Mouse (Mus musculus) cerebellum, postnatal 10 days (tissue): ENCODE measurements around the gene Sema5b.

Experiments
- DNase-seq, 2 experiments: peaks; one replicate each; pipeline ENCODE4 v3.0.0; 2021; ENCODE audit warnings: mixed read lengths in 2 of 2

Sema5b gene

DNA sequence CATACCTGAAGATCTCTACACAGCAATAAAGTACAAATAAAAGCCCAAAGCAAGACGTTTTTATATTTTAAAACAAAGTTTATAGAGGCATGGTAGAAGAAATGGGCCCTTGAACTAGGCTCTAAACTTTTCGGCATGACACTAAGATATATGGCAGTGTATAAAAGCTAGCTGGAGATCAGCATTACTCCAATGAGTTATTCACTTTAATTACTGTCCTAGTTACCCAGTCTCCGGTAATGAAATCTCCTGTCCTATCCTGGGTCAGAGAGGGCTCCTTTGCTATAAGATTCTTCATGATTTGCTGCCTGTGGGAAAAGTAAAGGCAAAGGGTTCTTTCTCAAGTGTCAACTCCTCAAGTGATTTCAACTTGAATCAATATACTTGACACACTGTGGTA is 98.6 kb downstream of the Sema5b start:
- DNase-seq, result no peak

DNA sequence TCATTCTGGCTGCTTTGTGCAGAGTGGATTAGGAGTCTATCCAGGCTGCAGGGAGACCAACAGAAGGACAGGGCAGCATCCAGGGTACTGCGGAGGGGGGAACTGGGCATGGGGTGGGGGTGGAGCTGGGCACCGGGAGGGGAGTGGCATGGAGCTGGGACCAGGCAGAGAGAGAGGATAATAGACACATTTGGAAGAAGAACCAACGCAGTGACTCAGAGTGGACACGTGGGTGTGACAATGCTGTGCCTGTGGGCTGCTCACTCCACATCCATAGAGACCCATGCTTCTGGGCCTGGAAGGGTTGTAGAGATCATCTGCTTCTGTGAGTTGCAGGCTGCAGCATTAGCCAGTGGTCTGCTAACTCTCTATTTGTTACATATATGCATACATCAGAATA is 107.9 kb downstream of the Sema5b start:
- no peak for DNase-seq

DNA sequence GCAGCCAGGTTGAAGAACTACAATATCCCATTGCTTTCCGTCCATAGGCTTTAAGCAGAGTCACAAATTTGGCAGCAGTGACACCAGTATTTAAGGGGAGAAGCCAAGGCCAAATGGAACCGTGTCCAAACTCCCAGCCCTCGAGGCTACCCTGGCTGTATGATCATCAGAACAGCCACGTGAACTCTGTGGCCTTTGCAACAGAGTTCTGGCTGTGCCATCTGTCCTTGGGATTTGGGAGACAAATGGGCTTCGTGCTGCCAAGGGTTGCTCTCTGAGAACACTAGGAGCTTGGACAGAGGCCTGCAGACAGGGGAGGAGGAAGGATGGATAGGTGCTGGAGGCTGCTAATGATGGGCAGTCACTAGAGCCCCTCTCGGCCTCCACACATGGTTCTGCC is 111.3 kb downstream of the Sema5b start:
- DNase-seq, result peak; percentile 83 to 93

DNA sequence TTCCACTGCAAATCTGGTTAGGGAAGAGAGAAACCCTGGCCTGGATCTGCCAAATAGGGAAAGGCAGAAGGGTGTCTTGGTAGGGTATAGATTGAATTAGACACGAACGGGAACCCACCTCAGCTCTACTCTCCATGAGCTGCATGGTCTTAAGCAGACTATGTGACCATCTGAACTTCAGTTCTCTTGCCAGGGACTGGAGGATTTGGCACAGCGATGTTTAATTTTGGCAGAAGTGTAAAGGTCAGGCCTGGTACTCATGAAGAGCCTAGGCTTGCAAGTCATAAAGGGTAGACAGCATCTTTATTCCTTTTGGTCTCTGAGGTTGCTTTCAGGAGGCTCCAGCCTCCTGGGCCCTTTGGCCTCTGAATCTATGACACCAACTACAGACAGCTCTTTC is 111.8 kb downstream of the Sema5b start:
- peak; percentile 57 to 71 for DNase-seq

DNA sequence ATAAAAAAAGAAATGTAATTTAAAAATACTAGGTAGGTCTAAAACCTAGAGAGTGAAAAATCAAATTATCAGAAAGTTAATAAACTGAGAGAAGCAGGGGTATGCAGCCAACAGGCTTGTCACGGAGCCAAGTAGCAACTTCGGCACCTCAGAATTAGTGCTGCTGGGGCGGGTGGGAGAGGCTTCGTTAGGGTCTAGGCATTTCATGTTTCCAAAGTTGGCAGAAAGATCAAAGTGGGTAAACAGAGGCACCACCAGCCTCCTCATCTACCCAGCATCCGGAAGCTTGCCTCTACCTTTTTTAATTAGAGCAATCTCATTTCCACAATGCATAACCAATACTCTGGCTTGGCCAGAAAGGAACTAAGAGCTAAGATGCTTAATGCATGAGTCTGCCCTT is 113.0 kb downstream of the Sema5b start:
- DNase-seq, result no peak

DNA sequence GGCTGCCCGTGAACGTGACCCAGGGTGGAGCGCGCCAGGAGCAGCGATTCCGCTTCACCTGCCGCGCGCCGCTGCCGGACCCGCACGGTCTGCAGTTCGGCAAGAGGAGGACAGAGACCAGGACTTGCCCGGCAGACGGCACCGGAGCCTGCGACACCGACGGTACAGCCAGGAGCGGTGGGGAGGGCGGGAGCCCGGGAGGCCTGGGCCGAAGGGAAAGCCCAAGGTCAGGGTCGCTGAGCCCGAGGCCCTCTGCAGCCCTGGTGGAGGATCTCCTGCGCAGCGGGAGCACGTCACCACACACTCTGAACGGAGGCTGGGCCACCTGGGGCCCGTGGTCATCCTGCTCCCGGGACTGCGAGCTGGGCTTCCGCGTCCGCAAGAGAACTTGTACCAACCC is 119.3 kb downstream of the Sema5b start:
- DNase-seq, result no peak

DNA sequence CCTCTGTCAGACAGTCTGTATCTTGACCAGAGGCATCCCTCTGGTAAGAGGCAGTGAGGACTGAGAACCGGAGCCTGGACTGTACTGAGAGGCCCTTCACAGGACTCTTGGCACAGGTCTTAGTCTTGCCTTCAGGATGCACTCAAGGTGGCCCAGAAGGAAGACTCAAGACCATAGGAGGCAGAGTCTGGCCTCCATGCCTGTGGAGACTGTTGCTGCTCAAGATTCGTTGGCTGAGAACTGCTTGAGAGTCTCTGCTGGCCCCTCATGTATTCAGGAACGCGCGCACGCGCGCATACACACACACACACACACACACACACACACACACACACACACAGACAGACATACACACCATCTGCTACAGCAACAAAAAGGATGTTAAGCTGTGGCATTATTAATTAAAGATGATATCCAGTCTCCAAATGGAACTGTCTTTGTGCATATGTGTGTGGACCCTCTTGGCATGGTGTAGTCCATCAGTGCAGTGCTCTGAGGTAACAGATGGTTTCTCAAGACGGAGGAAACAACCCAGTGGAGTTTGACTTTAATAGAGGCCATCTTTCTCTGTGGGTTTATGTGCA is 123.0 kb downstream of the Sema5b start:
- peak in 1 of 2 experiments; percentile 34 for DNase-seq

DNA sequence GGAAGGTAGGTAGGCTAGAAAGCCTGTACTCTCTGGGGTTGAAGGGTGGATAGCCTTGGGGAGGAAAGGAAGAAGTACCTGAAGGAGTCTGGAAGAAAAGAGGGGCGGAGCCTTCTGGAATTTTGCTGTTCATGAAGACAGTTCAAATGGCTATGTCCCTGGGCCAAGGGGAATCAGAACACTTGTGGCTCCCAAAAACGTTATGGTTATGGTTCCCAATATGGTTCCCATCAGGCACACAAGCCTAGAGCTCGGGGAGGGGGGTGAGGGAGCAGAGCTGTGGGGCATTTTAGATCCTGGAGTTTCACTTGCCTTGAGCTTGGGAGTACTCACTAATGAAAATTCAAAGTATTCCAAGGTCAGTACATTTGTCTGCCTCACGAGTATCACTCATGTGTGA is 123.9 kb downstream of the Sema5b start:
- no peak for DNase-seq

DNA sequence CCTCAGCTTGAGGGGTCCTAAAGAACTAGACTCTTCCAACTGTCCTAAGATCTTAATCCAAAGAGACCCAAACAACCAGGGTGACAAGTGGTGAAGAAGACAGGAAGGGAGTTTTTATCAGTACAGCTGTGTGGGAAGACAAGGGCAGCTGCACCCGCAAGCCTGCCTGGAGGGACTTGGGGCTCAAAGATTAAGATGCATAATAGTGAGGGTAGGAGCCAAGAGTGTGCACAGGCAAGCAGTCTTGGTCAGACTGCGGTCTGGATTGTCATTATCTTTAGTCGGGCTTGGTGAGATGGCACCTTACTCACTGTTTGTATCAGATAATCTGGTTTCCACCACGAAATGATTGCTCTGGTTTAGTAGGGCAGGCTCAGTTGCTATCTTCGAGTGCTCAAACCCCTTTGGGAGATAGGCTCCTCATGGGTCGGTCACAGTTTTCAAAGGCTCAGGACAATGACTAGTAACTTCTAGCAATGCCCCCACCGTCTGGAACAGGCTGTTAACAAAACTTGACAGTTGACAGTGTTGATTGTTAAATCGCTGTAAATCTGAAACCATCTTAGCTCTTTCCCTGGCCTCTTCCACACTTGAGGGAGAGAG is 136.7 kb downstream of the Sema5b start:
- DNase-seq, result no peak

DNA sequence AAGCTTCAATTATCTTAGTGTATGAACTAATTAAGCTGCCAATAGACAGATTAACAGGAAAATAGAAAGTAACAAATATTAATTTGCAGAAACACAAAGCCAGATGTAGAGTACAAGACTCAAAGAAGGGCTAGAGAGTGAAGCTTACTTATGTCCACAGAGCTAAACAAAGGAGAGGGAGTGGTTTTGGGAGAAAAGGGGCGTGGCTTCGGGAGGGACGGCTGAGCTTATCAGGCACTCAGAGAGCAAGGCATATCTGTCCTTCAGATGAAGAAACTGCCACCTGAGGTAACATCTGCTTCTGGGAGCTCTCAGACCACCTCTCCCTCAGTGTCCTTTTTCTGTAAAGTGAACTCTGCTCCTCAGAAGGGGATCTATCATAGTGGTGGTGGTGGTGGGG is 137.5 kb downstream of the Sema5b start:
- DNase-seq, result no peak

DNA sequence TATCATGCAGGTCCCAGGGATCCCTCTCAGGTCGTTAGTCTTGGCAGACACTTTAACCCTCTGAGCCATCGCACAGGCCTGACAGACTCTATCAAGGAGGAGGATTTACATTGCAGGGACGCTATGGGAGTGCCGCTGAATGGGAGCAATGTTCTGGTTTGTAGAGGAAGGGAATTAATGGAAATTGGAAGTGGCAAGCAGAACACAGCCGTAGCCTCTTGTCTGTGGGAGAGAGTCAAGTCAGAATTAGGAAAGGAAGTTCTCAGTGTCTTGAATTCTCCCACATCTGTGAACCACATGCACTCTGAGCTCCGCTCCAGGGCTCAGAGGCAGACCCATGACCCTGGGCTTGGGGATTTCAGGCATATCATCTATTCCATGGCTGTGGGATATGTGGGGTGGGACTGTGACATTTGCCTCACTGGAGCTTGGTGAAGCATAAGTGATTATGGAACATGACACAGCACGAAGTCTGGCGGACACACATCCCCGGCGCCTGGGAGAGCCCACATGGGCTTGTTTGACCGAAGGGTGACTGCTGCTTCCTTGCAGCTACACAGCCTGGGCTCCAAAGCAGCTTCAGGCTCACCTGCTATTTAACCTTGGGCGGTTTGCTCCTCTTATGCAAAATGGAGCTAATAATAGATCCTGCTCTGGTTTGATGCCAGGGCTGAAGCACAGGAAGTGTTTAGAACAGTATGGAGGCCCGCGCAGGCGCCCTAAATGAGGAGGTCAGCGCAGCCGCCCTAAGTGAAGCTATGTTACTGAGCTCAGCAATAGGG is 140.6 kb downstream of the Sema5b start:
- DNase-seq, result peak; percentile 62 to 67

DNA sequence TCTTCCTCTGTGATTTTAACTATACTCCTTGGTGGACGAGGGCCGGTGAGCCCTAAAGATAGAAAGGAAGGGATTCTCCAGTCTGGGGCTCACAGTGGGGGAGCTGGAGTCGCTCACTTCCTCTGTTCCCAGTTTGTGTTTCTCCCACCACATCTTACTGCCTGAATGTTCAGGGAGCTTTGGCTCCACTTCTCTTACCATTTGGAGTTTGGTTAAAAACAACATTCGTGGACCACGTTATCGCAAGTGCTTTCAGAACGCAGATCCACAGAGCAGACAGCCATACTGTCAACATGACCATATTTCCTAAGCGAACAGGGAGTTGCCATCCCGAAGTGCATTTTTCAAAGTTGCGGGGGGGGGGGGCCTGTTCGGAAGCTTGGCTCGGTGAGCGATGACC is 144.1 kb downstream of the Sema5b start:
- DNase-seq, result no peak

DNA sequence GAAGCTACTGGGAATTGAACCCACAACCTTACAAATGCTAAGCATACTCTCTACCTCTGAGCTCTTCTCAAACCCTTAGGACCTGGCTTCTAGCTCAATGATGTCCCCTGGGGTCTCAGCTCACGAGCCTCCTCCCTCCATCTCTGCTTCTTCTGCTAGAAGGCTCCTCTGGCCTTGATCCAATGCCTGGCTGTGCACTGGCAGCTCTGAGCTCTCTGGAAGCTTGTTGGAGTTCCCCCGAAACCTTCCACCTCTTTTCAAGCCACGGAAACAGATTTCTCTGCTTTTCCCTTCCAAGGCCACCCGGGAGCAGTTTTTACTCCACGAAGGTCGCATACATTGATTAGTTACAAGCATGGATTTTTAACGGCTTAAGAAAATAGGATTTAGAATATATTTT is 145.5 kb downstream of the Sema5b start:
- peak; percentile 92 to 94 for DNase-seq

DNA sequence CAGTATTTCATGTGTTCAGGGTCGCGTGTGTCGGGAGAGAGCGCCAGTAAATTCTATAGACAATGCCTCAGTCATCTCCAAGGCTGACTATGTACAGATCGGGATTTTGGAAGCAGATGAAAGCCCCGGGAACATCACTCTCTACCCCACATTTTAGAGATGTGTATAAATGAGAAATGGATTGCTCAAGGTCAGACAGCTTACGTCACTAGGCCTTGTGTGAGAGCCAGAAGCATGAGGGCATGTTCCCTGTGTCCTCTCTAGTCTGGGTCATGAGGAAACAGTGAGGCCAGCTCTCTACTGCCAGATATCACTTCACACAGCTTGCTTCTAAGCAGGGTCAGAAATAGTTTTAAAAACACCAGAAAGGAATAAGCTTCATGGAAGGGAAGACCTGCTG is 150.7 kb downstream of the Sema5b start:
- DNase-seq, result no peak

DNA sequence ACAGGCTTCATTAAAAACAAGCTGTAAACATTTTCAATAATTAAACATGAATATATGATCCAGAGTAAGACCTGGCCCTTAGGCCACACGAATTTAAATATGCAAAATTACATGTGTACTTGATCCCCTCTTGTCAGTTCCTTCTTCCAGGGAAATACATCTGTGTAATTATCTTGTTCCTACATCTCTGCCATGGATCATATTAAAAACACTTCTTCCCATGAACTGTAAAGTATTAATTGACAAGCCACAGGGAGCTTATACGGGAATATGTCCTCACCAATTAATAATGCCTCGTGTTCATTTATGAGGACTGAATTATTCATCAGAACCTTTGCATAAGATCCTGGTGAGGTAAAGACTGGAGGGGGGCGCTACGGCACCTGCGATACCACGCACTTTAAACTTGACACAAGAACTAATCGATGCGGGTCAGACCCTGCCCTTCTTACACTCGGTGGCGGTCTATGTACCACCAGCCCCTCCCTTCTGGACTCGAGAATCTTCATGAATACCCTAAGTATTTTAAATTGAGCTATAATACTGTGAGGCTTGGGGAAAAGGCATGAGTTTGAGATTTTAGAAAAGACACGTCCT is 153.4 kb downstream of the Sema5b start:
- no peak for DNase-seq

DNA sequence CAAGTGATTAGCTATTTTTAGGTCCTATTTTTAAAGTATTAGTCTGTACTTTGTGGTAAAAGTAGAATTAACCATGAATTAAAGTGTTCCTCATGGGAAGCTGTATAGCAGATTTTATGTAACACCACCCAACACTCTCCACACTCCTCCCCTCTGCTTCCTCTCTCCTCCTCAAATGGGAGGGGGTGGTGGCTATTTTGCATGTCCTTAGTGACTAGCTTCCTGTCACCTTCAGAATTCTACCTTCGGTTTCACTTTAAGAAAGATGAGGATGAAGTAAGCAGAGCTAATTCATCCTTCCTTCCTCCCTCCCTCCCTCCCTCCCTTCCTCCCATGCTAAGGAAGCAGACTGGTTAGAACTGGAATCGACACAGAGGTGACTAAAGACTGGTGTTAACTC is 155.2 kb downstream of the Sema5b start:
- no peak for DNase-seq

DNA sequence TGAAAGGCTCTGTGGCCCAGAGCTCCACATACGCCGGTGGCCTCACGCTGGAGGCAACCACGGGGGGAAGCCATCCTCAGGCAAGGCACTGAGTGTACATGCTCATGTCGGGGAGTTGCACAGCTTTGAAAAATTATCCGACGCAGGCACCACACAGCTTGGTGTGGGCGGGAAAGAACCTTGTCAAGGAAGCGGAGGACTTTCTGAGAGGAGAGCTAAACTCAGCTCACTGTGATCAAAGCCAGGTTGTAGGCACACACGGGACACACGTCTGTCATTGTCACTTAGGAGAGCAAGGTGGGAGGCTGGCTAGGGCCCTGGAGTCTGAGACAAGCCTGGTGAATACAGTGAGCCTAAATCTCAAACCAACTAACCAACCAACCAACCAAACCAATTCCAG is 160.9 kb downstream of the Sema5b start:
- no peak for DNase-seq

DNA sequence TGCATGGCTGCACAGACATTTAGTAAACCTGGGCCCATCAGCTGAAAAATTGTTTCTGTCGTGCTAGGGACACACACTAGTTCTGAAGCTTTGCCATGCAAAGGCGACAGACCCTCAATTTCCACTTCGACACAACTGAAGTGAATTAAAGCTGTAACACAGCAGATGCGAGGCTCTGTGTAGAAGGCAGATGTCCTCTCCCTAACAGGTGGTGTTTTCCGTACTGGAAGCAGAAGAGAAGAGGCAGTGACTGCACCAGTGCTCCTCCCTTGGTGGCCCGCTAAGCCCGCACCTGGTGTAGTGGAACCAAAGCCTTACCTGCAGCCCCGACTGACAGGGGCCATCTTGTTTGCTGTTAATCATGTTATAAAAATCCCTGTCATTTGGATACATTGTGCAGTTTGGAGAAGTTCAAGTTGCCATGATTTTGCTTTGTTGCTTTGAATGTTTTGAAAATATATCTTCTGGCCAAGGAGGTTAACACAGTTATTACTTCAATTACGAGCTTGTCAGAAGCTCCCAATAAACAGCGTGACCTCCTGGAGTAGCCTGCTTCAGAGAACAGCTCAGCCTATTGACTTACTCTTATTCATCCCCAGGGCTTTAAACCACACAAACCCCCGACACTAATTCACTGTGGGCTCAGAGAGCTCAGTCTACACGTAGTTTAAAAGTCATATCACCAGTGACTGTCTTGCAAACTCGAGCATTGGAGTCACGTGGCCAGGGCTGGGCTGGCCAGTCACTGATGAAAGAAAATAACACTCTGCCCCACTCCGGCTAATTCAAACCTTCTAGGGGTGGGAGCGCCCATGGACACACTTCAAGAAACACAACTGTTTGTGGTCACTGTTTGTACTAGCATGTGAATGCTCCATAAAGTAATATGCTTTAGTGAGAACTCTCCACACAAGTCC is 163.1 kb downstream of the Sema5b start:
- no peak for DNase-seq

DNA sequence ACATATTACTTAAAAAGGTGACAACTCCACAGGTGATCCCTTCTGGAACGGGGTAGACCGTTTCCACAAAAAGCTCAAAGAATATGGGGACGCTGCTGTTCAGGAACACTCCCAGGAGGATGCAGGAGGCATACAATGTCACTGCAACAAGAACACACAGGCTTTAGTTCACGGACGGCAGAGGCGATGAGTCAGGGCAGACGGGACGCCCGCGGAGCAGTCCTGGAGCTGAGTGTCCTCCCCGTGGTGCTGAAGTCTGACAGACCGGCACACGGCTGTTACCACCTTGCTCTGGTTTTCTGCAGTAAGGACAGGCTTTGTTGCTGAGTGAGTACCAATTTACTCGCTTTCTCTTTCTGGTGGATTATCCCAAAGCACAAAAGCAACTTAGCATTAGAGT is 163.9 kb downstream of the Sema5b start:
- peak; percentile 23 to 31 for DNase-seq

DNA sequence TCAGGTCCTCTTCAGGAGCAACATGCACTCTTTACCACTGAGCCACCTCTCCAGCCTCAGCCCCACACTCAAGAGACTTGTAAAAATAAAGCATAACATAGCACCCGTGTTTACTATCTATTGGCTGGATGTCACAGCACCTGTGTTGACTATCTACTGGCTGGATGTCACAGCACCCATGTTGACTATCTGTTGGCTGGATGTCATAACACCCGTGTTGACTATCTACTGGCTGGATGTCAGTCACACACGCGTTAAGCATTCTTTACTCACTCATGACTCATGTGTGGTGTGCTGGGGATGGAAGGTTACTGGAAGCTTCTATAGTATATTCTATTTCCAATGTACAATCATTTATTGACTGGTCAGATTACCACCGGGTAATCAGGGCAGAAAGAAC is 166.1 kb downstream of the Sema5b start:
- no peak for DNase-seq

DNA sequence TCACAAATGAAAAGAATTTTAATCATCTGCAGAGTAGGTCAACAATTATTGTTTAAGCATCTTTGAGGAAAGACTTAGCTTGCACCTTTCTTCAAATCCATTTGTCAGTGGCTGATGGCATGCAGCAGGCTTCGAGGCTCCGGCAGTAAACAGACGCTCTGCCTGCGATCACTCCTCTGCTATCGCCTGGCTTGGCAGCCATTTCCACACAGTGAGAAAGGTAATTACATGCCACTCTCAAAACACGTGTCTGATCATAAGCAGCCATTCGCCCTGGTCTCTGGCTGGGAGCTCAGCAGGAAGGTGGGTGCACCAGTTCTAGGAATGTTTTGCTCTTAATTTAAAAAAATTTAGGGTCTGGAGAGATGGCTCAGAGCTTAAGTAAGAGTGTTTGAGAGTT is 170.1 kb downstream of the Sema5b start:
- DNase-seq, result peak in 1 of 2 experiments; percentile 32

DNA sequence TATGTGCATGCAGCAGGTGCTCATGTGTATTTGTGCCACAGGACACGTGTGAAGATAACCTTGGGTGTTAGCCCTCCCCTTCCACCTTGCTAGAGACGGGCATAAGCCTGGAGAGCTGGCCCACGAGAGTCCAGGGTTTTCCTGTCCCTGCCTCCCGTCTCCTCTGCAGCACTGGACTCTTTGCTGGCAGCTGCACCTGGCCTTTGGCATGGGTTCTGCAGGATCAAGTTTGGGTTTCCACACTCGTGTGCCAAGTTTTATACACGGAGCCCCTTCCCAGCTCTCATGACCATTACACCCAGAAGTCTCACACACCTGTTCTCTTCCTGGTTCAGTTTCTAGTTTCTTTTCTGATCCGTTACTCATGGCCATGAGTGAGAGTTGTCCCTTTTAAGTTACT is 172.7 kb downstream of the Sema5b start:
- DNase-seq, result peak in 1 of 2 experiments; percentile 41
